Mouse (Mus musculus): Measurements from ENCODE around the gene Hspa1l. TPM values are rescaled to one million over a fixed set of nuclear protein-coding genes. Genes with fewer than 3 reads are reported as not detected.

Hspa1l gene
- total RNA-seq, 2 experiments from 2014 or later = 14.9 to 31.2 TPM

GRCm38 (mm10) chr17:35027277-35028068 is 55.0 kb downstream of the Hspa1l start, which contains the start of gene Sapcd1:
Gene Sapcd1, minus strand, starts transcription at chr17:35028016.
- peak; percentile 68 for DNase-seq
- intact Hi-C loops (cut with DNase I) = loop anchor here (10.0 kb wide), 1 partner anchor 207 kb away; the partner anchor contains the start of genes Atp6v1g2 and Nfkbil1
- no peak for TF ChIP-seq CTCF (IDR thresholded peaks at IDR 0.05)
- Histone ChIP-seq H3K27ac (no peak within 1 kb of the TSS), H3K4me3 (no peak within 1 kb of the TSS)

- no peak overlapping the region for H3K4me3 ChIP-seq
- TF ChIP-seq CTCF (IDR thresholded peaks at IDR 0.05) = no peak
- no peak for DNase-seq
- intact Hi-C loops (cut with DNase I) = loop anchor here (10.0 kb wide), 1 partner anchor 206 kb away; the partner anchor contains the start of genes Atp6v1g2 and Nfkbil1
- no peak overlapping the region for H3K27ac ChIP-seq
These were observed 55.8 kb downstream of the Hspa1l start for GRCm38 (mm10) chr17:35028315-35028714.

Other genes starting within 250 kb of the Hspa1l start
- gene C4b, start 228.8 kb upstream of the Hspa1l start, total RNA-seq (2021) = 1 to 10 TPM; 2.4 to 3.4 TPM
- gene Cyp21a1, start 168.1 kb upstream of the Hspa1l start, total RNA-seq (2021) = not detected
- 1 to 10 TPM; 7.3 to 7.7 TPM for gene Stk19, start 135.8 kb upstream of the Hspa1l start, total RNA-seq (2021)
- 10 to 100 TPM in 1 of 2 experiments, 1 to 10 TPM in 1; 10.0 to 11.4 TPM for gene Dxo, start 135.7 kb upstream of the Hspa1l start, total RNA-seq (2021)
- 10 to 100 TPM; 19.0 to 24.6 TPM for gene Skiv2l, start 122.5 kb upstream of the Hspa1l start, total RNA-seq (2021)
- 10 to 100 TPM in 1 of 2 experiments, 1 to 10 TPM in 1; 9.4 to 10.8 TPM for gene Nelfe, start 122.3 kb upstream of the Hspa1l start, total RNA-seq (2021)
- 1 to 10 TPM; 1.9 to 2.0 TPM for gene Cfb, start 110.2 kb upstream of the Hspa1l start, total RNA-seq (2021)
- gene Zbtb12, start 93.2 kb upstream of the Hspa1l start, total RNA-seq (2021) = 1 to 10 TPM; 5.2 to 8.3 TPM
- gene Gm20547, start 90.7 kb upstream of the Hspa1l start, total RNA-seq (2021) = not detected
- 1 to 10 TPM; 1.3 to 3.4 TPM for gene C2, start 74.4 kb upstream of the Hspa1l start, total RNA-seq (2021)
- 10 to 100 TPM; 28.0 to 29.6 TPM for gene Ehmt2, start 74.2 kb upstream of the Hspa1l start, total RNA-seq (2021)
- not detected for gene Slc44a4, start 58.2 kb upstream of the Hspa1l start, total RNA-seq (2021)
- 10 to 100 TPM; 10.5 to 12.0 TPM for gene Neu1, start 41.5 kb upstream of the Hspa1l start, total RNA-seq (2021)
- 10 to 100 TPM in 1 of 2 experiments, 1 to 10 TPM in 1; 3.9 to 13.0 TPM for gene Hspa1b, start 13.5 kb upstream of the Hspa1l start, total RNA-seq (2021)
- not detected for gene Gm20481, start 2.8 kb upstream of the Hspa1l start, total RNA-seq (2021)
- 10 to 100 TPM in 1 of 2 experiments, 1 to 10 TPM in 1; 6.8 to 14.1 TPM for gene Hspa1a, start 547 bp upstream of the Hspa1l start, total RNA-seq (2021)
- 10 to 100 TPM; 15.2 to 17.0 TPM for gene Lsm2, start 9.2 kb downstream of the Hspa1l start, total RNA-seq (2021)
- gene Vars, start 28.3 kb downstream of the Hspa1l start, total RNA-seq (2021) = 10 to 100 TPM; 31.0 to 35.2 TPM
- 10 to 100 TPM in 1 of 2 experiments, 1 to 10 TPM in 1; 7.8 to 14.4 TPM for gene Vwa7, start 43.9 kb downstream of the Hspa1l start, total RNA-seq (2021)
- gene Sapcd1, start 55.3 kb downstream of the Hspa1l start, total RNA-seq (2021) = not detected
- gene Msh5, start 74.0 kb downstream of the Hspa1l start, total RNA-seq (2021) = not detected
- 10 to 100 TPM in 1 of 2 experiments, 1 to 10 TPM in 1; 7.2 to 11.3 TPM for gene Clic1, start 77.3 kb downstream of the Hspa1l start, total RNA-seq (2021)
- 1 to 10 TPM; 6.9 to 9.3 TPM for gene Ddah2, start 86.3 kb downstream of the Hspa1l start, total RNA-seq (2021)
- gene Ly6g6c, start 92.7 kb downstream of the Hspa1l start, total RNA-seq (2021) = not detected
- gene Mpig6b, start 93.5 kb downstream of the Hspa1l start, total RNA-seq (2021) = not detected
- gene Ly6g6e, start 104.2 kb downstream of the Hspa1l start, total RNA-seq (2021) = not detected
- 1 to 10 TPM in 1 of 2 experiments, under 1 TPM in 1; 0.50 to 1.9 TPM for gene Ly6g6d, start 105.4 kb downstream of the Hspa1l start, total RNA-seq (2021)
- gene Ly6g6f, start 112.9 kb downstream of the Hspa1l start, total RNA-seq (2021) = not detected
- 10 to 100 TPM; 74.2 to 99.7 TPM for gene Abhd16a, start 116.6 kb downstream of the Hspa1l start, total RNA-seq (2021)
- not detected for gene Ly6g5c, start 135.6 kb downstream of the Hspa1l start, total RNA-seq (2021)
- gene Ly6g5b, start 142.7 kb downstream of the Hspa1l start, total RNA-seq (2021) = under 1 TPM in 1 of 2 experiments, not detected in 1; 0.36 TPM
- gene Gpank1, start 148.8 kb downstream of the Hspa1l start, total RNA-seq (2021) = 1 to 10 TPM; 8.5 to 8.7 TPM
- gene Csnk2b, start 149.3 kb downstream of the Hspa1l start, total RNA-seq (2021) = 100 to 1,000 TPM; 186 to 187 TPM
- gene D17H6S53E, start 153.7 kb downstream of the Hspa1l start, total RNA-seq (2021) = 10 to 100 TPM; 13.6 to 24.6 TPM
- not detected for gene Apom, start 159.3 kb downstream of the Hspa1l start, total RNA-seq (2021)
- 100 to 1,000 TPM; 233 to 244 TPM for gene Bag6, start 162.5 kb downstream of the Hspa1l start, total RNA-seq (2021)
- 100 to 1,000 TPM in 1 of 2 experiments, 10 to 100 TPM in 1; 98.7 to 120 TPM for gene Prrc2a, start 192.2 kb downstream of the Hspa1l start, total RNA-seq (2021)
- under 1 TPM in 1 of 2 experiments, not detected in 1; 0.75 TPM for gene Aif1, start 203.4 kb downstream of the Hspa1l start, total RNA-seq (2021)
- gene Lst1, start 215.7 kb downstream of the Hspa1l start, total RNA-seq (2021) = 1 to 10 TPM in 1 of 2 experiments, under 1 TPM in 1; 0.67 to 1.2 TPM
- not detected for gene Ltb, start 221.7 kb downstream of the Hspa1l start, total RNA-seq (2021)
- gene Tnf, start 229.3 kb downstream of the Hspa1l start, total RNA-seq (2021) = not detected
- under 1 TPM in 1 of 2 experiments, not detected in 1; 0.41 TPM for gene Lta, start 232.6 kb downstream of the Hspa1l start, total RNA-seq (2021)
- not detected for gene Gm16181, start 248.1 kb downstream of the Hspa1l start, total RNA-seq (2021)

Data from gastrocnemius, adult 2 months (tissue).